Mouse (Mus musculus) bone marrow, adult 2 months (tissue): ENCODE measurements around the gene Abi3.

Experiments used
- CTCF ChIP-seq: fragments of 200-500 bp; IDR thresholded peaks from 2 replicates; pipeline ENCODE4 v1.5.1; 2011; ENCODE audit warnings: low read length, control low read depth; ENCODE audit not compliant: control insufficient read depth, insufficient read depth
- POLR2A ChIP-seq: fragments of 200-500 bp; IDR thresholded peaks from 2 replicates; pipeline ENCODE4 v1.6.1; 2011; ENCODE audit warnings: low read depth, mild to moderate bottlenecking, control low read depth, low read length, borderline replicate concordance; ENCODE audit not compliant: control insufficient read depth

GRCm38 (mm10) chr11:95857716-95858527, 15.6 kb upstream of the Abi3 start:
- TF ChIP-seq CTCF (no peak), POLR2A (no peak)
